In genomic region chr12:78773211-78773610, GRCm38 (mm10) we compare ENCODE assay signal across 27 mouse cellular contexts. TPM values are rescaled to one million over a fixed set of nuclear protein-coding genes. Genes with fewer than 3 reads are reported as not detected.
A peak's percentile ranks its signal among the peaks of the same experiment; 100 is the strongest.
DNase-seq lines count a peak whose midpoint lies in the region; ATAC-seq and TF ChIP-seq lines count a peak whose summit lies in the region.
"Had no signal": no experiment of that assay in that cellular context is flagged by ENCODE, and none has a peak within 500 bp of the region (broad histone marks: within the 10 kb centered on the region; RNA-seq: fewer than 3 reads in every experiment).

No protein-coding gene starts in this region.

- H3K4me2 ChIP-seq in heart, embryonic 11.5 days = no peak overlapping the region
- no peak overlapping the region for H3K4me2 ChIP-seq in heart, embryonic 15.5 days
- H3K4me2 ChIP-seq in forebrain, postnatal 0 days (ENCODE audit: low read depth) = no peak overlapping the region
- H3K4me2 ChIP-seq: hindbrain, embryonic 14.5 days; midbrain, embryonic 12.5 days; stomach, embryonic 15.5 days had no signal

- intact Hi-C loops in gastrocnemius, adult 2 months (cut with DNase I) = no loop called here
- intact Hi-C loops in gastrocnemius, postnatal 14 days (cut with DNase I; ENCODE audit: low total_unique reads) = no loop called here

- peaks cover 7% of the 10 kb centered on the region; the same call in 1 of the 2 replicates for H3K4me1 ChIP-seq in heart, embryonic 11.5 days (ENCODE audit: control insufficient read depth, insufficient read depth, low read length)
- peaks cover 14% of the 10 kb centered on the region; the same call in 1 of the 2 replicates for H3K4me1 ChIP-seq in heart, embryonic 15.5 days (replicated peaks)
- no peaks in the 10 kb centered on the region for H3K4me1 ChIP-seq in forebrain, postnatal 0 days (ENCODE audit: insufficient read depth)
- H3K4me1 ChIP-seq: stomach, embryonic 15.5 days had no signal

- no peaks in the 10 kb centered on the region for H3K27me3 ChIP-seq in heart, embryonic 11.5 days (ENCODE audit: control insufficient read depth, insufficient read depth, low read length)
- H3K27me3 ChIP-seq in heart, embryonic 15.5 days = no peaks in the 10 kb centered on the region
- no peaks in the 10 kb centered on the region for H3K27me3 ChIP-seq in forebrain, postnatal 0 days (ENCODE audit: insufficient read depth, low read length)
- H3K27me3 ChIP-seq: midbrain, embryonic 12.5 days; Patski; stomach, embryonic 15.5 days had no signal

- H3K27ac ChIP-seq in gastrocnemius, adult 2 months = peak overlapping the region; percentile 67; the same call in 1 of the 2 replicates
- H3K27ac ChIP-seq in heart, embryonic 11.5 days (ENCODE audit: low read depth, low read length) = no peak overlapping the region
- H3K27ac ChIP-seq in heart, embryonic 15.5 days = peak overlapping the region; percentile 49
- H3K27ac ChIP-seq in forebrain, postnatal 0 days (ENCODE audit: low read depth, low read length) = no peak overlapping the region
- H3K27ac ChIP-seq: hindbrain, embryonic 14.5 days; liver, embryonic 14.5 days; macrophage; midbrain, embryonic 12.5 days; stomach, embryonic 15.5 days had no signal

- no peak overlapping the region for H3K4me3 ChIP-seq in gastrocnemius, adult 2 months
- H3K4me3 ChIP-seq in heart, embryonic 11.5 days (ENCODE audit: low read depth, low read length) = no peak overlapping the region
- H3K4me3 ChIP-seq in heart, embryonic 15.5 days = no peak overlapping the region
- H3K4me3 ChIP-seq in forebrain, postnatal 0 days (ENCODE audit: low read depth, low read length) = no peak overlapping the region
- H3K4me3 ChIP-seq: erythroblast, embryonic 14.5 days; midbrain, embryonic 12.5 days; stomach, embryonic 15.5 days had no signal

- H3K9ac ChIP-seq in heart, embryonic 11.5 days (ENCODE audit: low read depth, low read length) = no peak overlapping the region
- H3K9ac ChIP-seq in heart, embryonic 15.5 days = no peak overlapping the region
- H3K9ac ChIP-seq in forebrain, postnatal 0 days = no peak overlapping the region
- H3K9ac ChIP-seq: hindbrain, embryonic 14.5 days; liver, embryonic 14.5 days; midbrain, embryonic 12.5 days; stomach, embryonic 15.5 days had no signal

- peaks cover 2% of the 10 kb centered on the region; the same call in 1 of the 2 replicates for H3K36me3 ChIP-seq in heart, embryonic 11.5 days (ENCODE audit: control insufficient read depth, insufficient read depth, low read length)
- H3K36me3 ChIP-seq in heart, embryonic 15.5 days = no peaks in the 10 kb centered on the region
- no peaks in the 10 kb centered on the region for H3K36me3 ChIP-seq in forebrain, postnatal 0 days (ENCODE audit: insufficient read depth)
- H3K36me3 ChIP-seq: midbrain, embryonic 12.5 days; stomach, embryonic 15.5 days had no signal

- DNase-seq in gastrocnemius, adult 2 months = no peak
- no peak for DNase-seq in gastrocnemius, postnatal 14 days
- peak; percentile 6 to 38 for DNase-seq in heart, adult 9 months (ENCODE audit: low spot score in 2 of 2)
- DNase-seq in cerebellum, adult 11-12 months = no peak
- DNase-seq in forebrain, postnatal 0 days = no peak
- DNase-seq: adrenal gland, postnatal 10 days; cerebellum, adult 9-11 months; gastrocnemius, postnatal 36 days; kidney, adult 9 months; kidney, postnatal 14 days; layer of hippocampus, adult 9-11 months; liver; lung, adult 2 months; lung, postnatal 10 days; thymus, postnatal 14 days had no signal

- no peak for TF ChIP-seq CTCF in gastrocnemius, adult 2 months (IDR thresholded peaks at IDR 0.05)
- TF ChIP-seq CTCF in forebrain, postnatal 0 days (IDR thresholded peaks at IDR 0.05; ENCODE audit: low read depth) = no peak

- WGBS in heart, embryonic 11.5 days (ENCODE audit: insufficient replicate concordance) = 25% methylated on average over 2 of the region's 2 CpGs
- 10% methylated on average over 2 of the region's 2 CpGs for WGBS in heart, embryonic 15.5 days
- WGBS in forebrain, postnatal 0 days = 70% methylated on average over 2 of the region's 2 CpGs

- no peaks in the 10 kb centered on the region for H3K9me3 ChIP-seq in heart, embryonic 11.5 days (replicated peaks; ENCODE audit: control insufficient read depth, low read length)
- H3K9me3 ChIP-seq in heart, embryonic 15.5 days (replicated peaks) = no peaks in the 10 kb centered on the region
- no peaks in the 10 kb centered on the region for H3K9me3 ChIP-seq in forebrain, postnatal 0 days (ENCODE audit: low read length)
- H3K9me3 ChIP-seq: G1E; midbrain, embryonic 12.5 days; stomach, embryonic 15.5 days had no signal

- ATAC-seq in heart, embryonic 11.5 days (replicated peaks; ENCODE audit: insufficient number of reproducible peaks, low FRiP score, low TSS enrichment) = no peak
- no peak for ATAC-seq in heart, embryonic 15.5 days (replicated peaks; ENCODE audit: insufficient number of reproducible peaks, insufficient read depth, low FRiP score, low read depth)
- ATAC-seq in megakaryocyte-erythroid progenitor cell, adult 5-6 weeks (replicated peaks; ENCODE audit: low FRiP score, low TSS enrichment, poor library complexity, severe bottlenecking) = peak; percentile 44; the same call in 1 of the 2 replicates
- ATAC-seq in forebrain, postnatal 0 days = no peak
- ATAC-seq: intestine, postnatal 0 days; Patski had no signal

RNA-seq across cellular contexts. Expression of gene Mpp5, which starts 24.5 kb away (rescaled TPM):
- 10 to 100 TPM; 15.4 to 22.9 TPM for total RNA-seq in gastrocnemius, adult 2 months (2021)
- 10 to 100 TPM; 12.7 to 18.4 TPM for total RNA-seq in gastrocnemius, postnatal 14 days (2021)
- polyA plus RNA-seq in heart, embryonic 11.5 days (2014; fragmentation: Nextera tagmentation; extraction: Ambion mirVana) = 19.7 and 24.3 TPM in 2 replicates
- 12.3 and 14.8 TPM in 2 replicates for polyA plus RNA-seq in heart, embryonic 15.5 days (2015; fragmentation: Nextera tagmentation; extraction: Ambion mirVana)
- 11.8 and 15.5 TPM in 2 replicates for total RNA-seq in megakaryocyte-erythroid progenitor cell, adult 5-6 weeks (2014; fragmentation: Nextera tagmentation)
- 19.1 and 37.4 TPM in 2 replicates for total RNA-seq in megakaryocyte-erythroid progenitor cell, adult 5-6 weeks (2017)
- total RNA-seq in forebrain, postnatal 0 days (2014; rRNA removed) = 11.8 and 14.7 TPM in 2 replicates
- 4.9 and 10.8 TPM in 2 replicates for polyA plus RNA-seq in forebrain, postnatal 0 days (2015; fragmentation: Nextera tagmentation; extraction: Ambion mirVana)

Comparison
In these comparisons a context has a peak if more than half of its experiments do, and no peak if none do; other contexts are left out.
1. H3K27ac ChIP-seq: peak in gastrocnemius, adult 2 months (single experiment) and heart, embryonic 15.5 days (single experiment); none in heart, embryonic 11.5 days (single experiment) and forebrain, postnatal 0 days (single experiment).
2. DNase-seq: peak in heart, adult 9 months (2 of 2); none in gastrocnemius, adult 2 months (single experiment), gastrocnemius, postnatal 14 days (single experiment), cerebellum, adult 11-12 months (single experiment) and forebrain, postnatal 0 days (single experiment).